Mouse (Mus musculus): ENCODE data around the gene Sf3a2. TPM values are rescaled to one million over a fixed set of nuclear protein-coding genes. Genes with fewer than 3 reads are reported as not detected.

Sf3a2 gene
- polyA plus RNA-seq, 1 experiment from 2014 or later = 77.7 TPM

- Histone ChIP-seq H3K36me3 (ENCODE audit: control insufficient read depth, insufficient read depth, low read length) (no peaks in the 10 kb centered on the region), H3K9ac (replicated peaks; ENCODE audit: low read depth, low read length) (no peak overlapping the region), H3K4me1 (ENCODE audit: control insufficient read depth, insufficient read depth, low read length) (no peaks in the 10 kb centered on the region), H3K27me3 (ENCODE audit: control insufficient read depth, insufficient read depth, low read length) (no peaks in the 10 kb centered on the region), H3K4me2 (replicated peaks; ENCODE audit: low read depth, low read length) (no peak overlapping the region), H3K9me3 (ENCODE audit: control insufficient read depth, low read depth, low read length) (no peaks in the 10 kb centered on the region), H3K27ac (ENCODE audit: low read length) (no peak overlapping the region), H3K4me3 (ENCODE audit: low read depth, low read length) (no peak overlapping the region)
- ATAC-seq (ENCODE audit: insufficient number of reproducible peaks, insufficient read depth, low FRiP score, low read depth) = no peak
- WGBS = 44% methylated on average over 2 of the region's 2 CpGs
Observed at GRCm38 (mm10) chr10:80821991-80822390, 24.0 kb downstream of the Sf3a2 start.

DNA sequence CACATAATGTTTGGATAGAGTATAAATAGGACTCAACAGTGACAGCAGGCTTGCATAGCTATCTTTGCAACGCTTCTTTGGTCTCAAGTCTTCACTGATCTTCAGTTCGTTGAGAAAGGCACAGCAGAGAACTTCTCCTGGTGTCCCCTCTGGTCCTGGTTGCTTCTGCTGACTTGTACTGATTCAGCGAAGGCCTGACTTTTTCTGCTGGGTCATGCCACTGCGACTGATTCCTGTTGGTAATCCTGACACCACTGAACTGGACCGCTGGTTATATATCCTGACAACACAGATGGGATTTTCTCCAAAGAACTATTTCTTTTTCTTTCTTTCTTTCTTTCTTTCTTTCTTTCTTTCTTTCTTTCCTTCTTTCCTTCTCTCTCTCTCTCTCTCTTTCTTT, 24.5 kb downstream of the Sf3a2 start:
- no peak overlapping the region for H3K9ac ChIP-seq (replicated peaks; ENCODE audit: low read depth, low read length)
- no peak for ATAC-seq (ENCODE audit: insufficient number of reproducible peaks, insufficient read depth, low FRiP score, low read depth)
- 89% methylated on average over 5 of the region's 5 CpGs for WGBS
- no peaks in the 10 kb centered on the region for H3K36me3 ChIP-seq (ENCODE audit: control insufficient read depth, insufficient read depth, low read length)
- H3K9me3 ChIP-seq (ENCODE audit: control insufficient read depth, low read depth, low read length) = no peaks in the 10 kb centered on the region
- 0 out of 2 replicates have a peak, but pooled peaks cover under 1% of the 10 kb centered on the region for H3K4me1 ChIP-seq (ENCODE audit: control insufficient read depth, insufficient read depth, low read length)
- no peak overlapping the region for H3K4me3 ChIP-seq (ENCODE audit: low read depth, low read length)
- H3K27ac ChIP-seq (ENCODE audit: low read length) = no peak overlapping the region
- H3K27me3 ChIP-seq (ENCODE audit: control insufficient read depth, insufficient read depth, low read length) = no peaks in the 10 kb centered on the region
- no peak overlapping the region for H3K4me2 ChIP-seq (replicated peaks; ENCODE audit: low read depth, low read length)

GRCm38 (mm10) chr10:80823316-80823715, 25.3 kb downstream of the Sf3a2 start:
- WGBS = 92% methylated on average over 1 of the region's 1 CpGs
- H3K27me3 ChIP-seq (ENCODE audit: control insufficient read depth, insufficient read depth, low read length) = no peaks in the 10 kb centered on the region
- no peak overlapping the region for H3K27ac ChIP-seq (ENCODE audit: low read length)
- H3K4me3 ChIP-seq (ENCODE audit: low read depth, low read length) = no peak overlapping the region
- ATAC-seq (ENCODE audit: insufficient number of reproducible peaks, insufficient read depth, low FRiP score, low read depth) = no peak
- H3K36me3 ChIP-seq (ENCODE audit: control insufficient read depth, insufficient read depth, low read length) = peaks cover 3% of the 10 kb centered on the region; the same call in 1 of the 2 replicates
- no peak overlapping the region for H3K9ac ChIP-seq (replicated peaks; ENCODE audit: low read depth, low read length)
- peaks cover 7% of the 10 kb centered on the region; the same call in 1 of the 2 replicates for H3K4me1 ChIP-seq (ENCODE audit: control insufficient read depth, insufficient read depth, low read length)
- H3K9me3 ChIP-seq (ENCODE audit: control insufficient read depth, low read depth, low read length) = no peaks in the 10 kb centered on the region
- H3K4me2 ChIP-seq (replicated peaks; ENCODE audit: low read depth, low read length) = no peak overlapping the region

DNA sequence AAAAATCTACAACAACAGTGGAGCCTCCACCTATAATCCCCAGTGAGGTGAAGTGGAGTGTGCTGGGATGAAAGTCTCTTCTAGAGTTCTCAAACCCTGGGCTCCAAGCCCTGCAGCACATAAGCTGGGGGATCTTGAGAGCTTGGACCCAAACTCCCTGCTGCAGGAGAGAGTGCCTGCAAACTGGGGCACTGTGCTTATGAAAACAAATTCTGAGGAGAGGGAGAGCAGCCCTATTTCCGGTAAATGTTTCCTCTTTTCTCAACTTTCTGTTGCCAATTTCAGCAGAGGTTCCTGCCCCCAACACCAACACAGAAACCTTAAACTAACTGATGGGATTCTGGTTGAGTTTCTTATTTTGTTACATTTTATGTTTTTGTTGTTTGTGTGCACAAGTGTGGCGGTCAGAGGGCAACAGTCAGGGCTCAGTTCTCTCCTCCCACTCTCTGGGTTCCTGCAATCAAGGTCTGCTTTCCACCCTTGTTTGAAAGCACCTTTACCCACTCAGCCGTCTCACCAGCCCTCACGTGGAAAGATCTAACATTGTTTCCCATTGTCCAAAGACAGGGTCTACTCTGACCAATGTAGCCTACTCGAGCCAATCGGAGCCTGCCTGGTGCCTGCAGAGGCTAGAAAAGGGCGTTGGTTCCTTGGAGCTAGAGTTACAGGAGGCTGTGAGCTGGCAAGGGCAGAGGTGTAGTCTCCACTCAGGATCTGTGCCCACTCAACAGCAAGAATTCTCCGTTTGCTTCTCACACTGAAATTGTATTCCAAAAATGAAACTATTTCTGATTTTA, 26.0 kb downstream of the Sf3a2 start:
- Histone ChIP-seq H3K4me1 (ENCODE audit: control insufficient read depth, insufficient read depth, low read length) (peaks cover 7% of the 10 kb centered on the region; the same call in 1 of the 2 replicates), H3K9me3 (ENCODE audit: control insufficient read depth, low read depth, low read length) (no peaks in the 10 kb centered on the region), H3K27me3 (ENCODE audit: control insufficient read depth, insufficient read depth, low read length) (no peaks in the 10 kb centered on the region), H3K9ac (replicated peaks; ENCODE audit: low read depth, low read length) (no peak overlapping the region), H3K4me2 (replicated peaks; ENCODE audit: low read depth, low read length) (no peak overlapping the region), H3K4me3 (ENCODE audit: low read depth, low read length) (no peak overlapping the region), H3K27ac (ENCODE audit: low read length) (0 out of 2 replicates have a peak overlapping the region, but pooled peaks have one; percentile 33), H3K36me3 (ENCODE audit: control insufficient read depth, insufficient read depth, low read length) (peaks cover 3% of the 10 kb centered on the region; the same call in 1 of the 2 replicates)
- no peak for ATAC-seq (ENCODE audit: insufficient number of reproducible peaks, insufficient read depth, low FRiP score, low read depth)
- WGBS = 62% methylated on average over 8 of the region's 8 CpGs

GRCm38 (mm10) chr10:80824827-80825226, 26.8 kb downstream of the Sf3a2 start:
- Histone ChIP-seq H3K4me3 (ENCODE audit: low read depth, low read length) (no peak overlapping the region), H3K27ac (ENCODE audit: low read length) (no peak overlapping the region), H3K4me1 (ENCODE audit: control insufficient read depth, insufficient read depth, low read length) (peaks cover 12% of the 10 kb centered on the region), H3K9ac (replicated peaks; ENCODE audit: low read depth, low read length) (no peak overlapping the region), H3K9me3 (ENCODE audit: control insufficient read depth, low read depth, low read length) (no peaks in the 10 kb centered on the region), H3K27me3 (ENCODE audit: control insufficient read depth, insufficient read depth, low read length) (no peaks in the 10 kb centered on the region), H3K4me2 (replicated peaks; ENCODE audit: low read depth, low read length) (no peak overlapping the region), H3K36me3 (ENCODE audit: control insufficient read depth, insufficient read depth, low read length) (peaks cover 11% of the 10 kb centered on the region)
- ATAC-seq (ENCODE audit: insufficient number of reproducible peaks, insufficient read depth, low FRiP score, low read depth) = no peak
- 73% methylated on average over 2 of the region's 2 CpGs for WGBS

GRCm38 (mm10) chr10:80826151-80827062, 28.4 kb downstream of the Sf3a2 start, which contains the start of gene Oaz1:
Oaz1 (plus strand) TSS chr10:80826656.
- Histone ChIP-seq H3K4me3 (ENCODE audit: low read depth, low read length) (peak within 1 kb of the TSS; percentile 71), H3K27ac (ENCODE audit: low read length) (peak within 1 kb of the TSS; percentile 90), H3K4me2 (replicated peaks; ENCODE audit: low read depth, low read length) (peak within 1 kb of the TSS; percentile 97), H3K4me1 (ENCODE audit: control insufficient read depth, insufficient read depth, low read length) (peaks cover 20% of the 10 kb centered on the region), H3K9me3 (ENCODE audit: control insufficient read depth, low read depth, low read length) (no peaks in the 10 kb centered on the region), H3K9ac (replicated peaks; ENCODE audit: low read depth, low read length) (peak within 1 kb of the TSS; percentile 95), H3K27me3 (ENCODE audit: control insufficient read depth, insufficient read depth, low read length) (no peaks in the 10 kb centered on the region), H3K36me3 (ENCODE audit: control insufficient read depth, insufficient read depth, low read length) (peaks cover 13% of the 10 kb centered on the region)
- ATAC-seq (ENCODE audit: insufficient number of reproducible peaks, insufficient read depth, low FRiP score, low read depth) = peak; percentile 97
- under 1% methylated on average over 73 of the region's 82 CpGs for WGBS

- ATAC-seq (ENCODE audit: insufficient number of reproducible peaks, insufficient read depth, low FRiP score, low read depth) = no peak
- Histone ChIP-seq H3K27me3 (ENCODE audit: control insufficient read depth, insufficient read depth, low read length) (no peaks in the 10 kb centered on the region), H3K4me1 (ENCODE audit: control insufficient read depth, insufficient read depth, low read length) (peaks cover 21% of the 10 kb centered on the region), H3K4me3 (ENCODE audit: low read depth, low read length) (peak overlapping the region; percentile 71), H3K9me3 (ENCODE audit: control insufficient read depth, low read depth, low read length) (no peaks in the 10 kb centered on the region), H3K4me2 (replicated peaks; ENCODE audit: low read depth, low read length) (peak overlapping the region; percentile 97), H3K36me3 (ENCODE audit: control insufficient read depth, insufficient read depth, low read length) (peaks cover 13% of the 10 kb centered on the region), H3K9ac (replicated peaks; ENCODE audit: low read depth, low read length) (peak overlapping the region; percentile 95), H3K27ac (ENCODE audit: low read length) (peak overlapping the region; percentile 90)
- WGBS = 8% methylated on average over 29 of the region's 29 CpGs
Observed at GRCm38 (mm10) chr10:80827063-80827869, 29.3 kb downstream of the Sf3a2 start.

Data from stomach, embryonic 14.5 days (tissue).